Mouse (Mus musculus) ES-Bruce4 (cell line): ENCODE results near the gene Trim47.

Experiments used
- CTCF ChIP-seq: IDR thresholded peaks from one replicate; pipeline ENCODE4 v1.8.1; 2011; ENCODE audit warnings: low read depth, low read length
- EP300 ChIP-seq: IDR thresholded peaks from 2 replicates; pipeline ENCODE4 v1.6.1; 2011; ENCODE audit warnings: low read depth, low read length; ENCODE audit not compliant: insufficient read depth

DNA sequence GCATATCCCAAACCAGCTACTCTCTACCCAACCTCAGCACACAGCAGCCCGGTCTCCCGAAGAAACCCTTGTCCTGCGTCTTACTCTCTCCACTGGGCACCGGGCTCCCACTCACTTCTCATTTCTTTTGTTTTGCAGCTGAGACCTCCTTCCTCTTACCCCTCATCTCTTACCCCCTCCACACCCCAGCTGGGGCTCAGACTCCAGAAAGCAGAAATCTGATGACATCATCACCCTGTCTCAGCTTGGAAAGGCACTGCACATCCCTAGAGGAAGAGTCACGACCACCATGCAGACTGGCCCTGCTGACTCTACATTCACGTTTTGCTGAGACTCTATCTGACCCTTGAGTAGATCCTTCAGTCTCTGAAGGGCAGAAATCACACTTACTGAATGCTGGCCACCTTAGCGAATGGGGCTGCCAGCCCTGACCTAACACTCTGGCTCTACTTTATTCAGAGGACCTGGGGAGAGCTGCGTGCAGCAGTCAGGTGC lies 3.0 kb upstream of the Trim47 start:
- TF ChIP-seq CTCF (no peak), EP300 (no peak)
